9 mouse cellular contexts compared by ENCODE assay signal in the genomic region with DNA sequence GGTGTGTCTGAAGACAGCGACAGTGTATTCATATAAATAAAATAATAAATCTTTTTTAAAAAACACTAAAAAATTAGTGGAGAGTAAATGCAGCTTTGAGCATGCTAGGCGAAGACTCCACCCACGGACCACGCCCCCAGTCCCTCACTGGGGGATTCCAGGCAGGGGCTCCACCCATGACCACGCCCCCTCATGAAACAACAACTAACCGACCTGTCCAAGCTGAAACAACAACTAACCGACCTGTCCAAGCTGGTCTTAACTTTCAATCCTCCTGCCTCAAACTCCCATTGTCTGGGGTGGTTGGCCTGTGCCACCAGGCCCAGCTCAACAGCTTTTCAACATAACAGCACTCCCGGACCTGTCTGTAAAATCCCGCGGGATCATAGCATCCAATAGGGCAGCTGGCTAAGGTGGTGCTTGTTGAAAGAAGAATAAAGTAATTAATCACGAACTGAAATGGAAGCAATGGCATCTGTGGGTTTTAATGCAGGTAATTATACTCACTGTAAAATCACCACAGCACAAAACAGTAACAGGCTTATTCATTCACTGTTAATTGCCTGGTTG. TPM values are rescaled to one million over a fixed set of nuclear protein-coding genes. Genes with fewer than 3 reads are reported as not detected.
DNase-seq lines count a peak whose midpoint lies in the region; TF ChIP-seq lines count a peak whose summit lies in the region.
"Had no signal": no experiment of that assay in that cellular context is flagged by ENCODE, and none has a peak within 500 bp of the region (broad histone marks: within the 10 kb centered on the region; RNA-seq: fewer than 3 reads in every experiment).

No protein-coding gene starts in this region.

- no peak overlapping the region for H3K4me3 ChIP-seq in lung, adult 2 months (replicated peaks; ENCODE audit: extremely low read depth, low read depth, low read length)

- DNase-seq in lung, postnatal 36 days = peak; percentile 48
- DNase-seq in lung, adult 2 months = no peak
- peak; percentile 83 for DNase-seq in c-Kit-positive CD71-positive TER-119-positive erythroid progenitor cells, embryonic 14.5 days (ENCODE audit: low spot score)
- DNase-seq in kidney, postnatal 4 days = peak; percentile 64 to 71
- DNase-seq in spleen, postnatal 14 days (ENCODE audit: low spot score in 2 of 2) = peak; percentile 40 to 51
- no peak for DNase-seq in cerebellum, postnatal 36 days
- no peak for DNase-seq in thymus, postnatal 36 days
- no peak for DNase-seq in adrenal gland, postnatal 25 days

- peaks cover 12% of the 10 kb centered on the region for H3K4me1 ChIP-seq in lung, adult 2 months (ENCODE audit: control insufficient read depth, insufficient read depth, low read length)

- no peak for TF ChIP-seq CTCF in lung, adult 2 months (IDR thresholded peaks at IDR 0.05; ENCODE audit: insufficient read depth, low read length)

- WGBS in lung, adult 2 months = 39% methylated on average over 11 of the region's 11 CpGs

- TF ChIP-seq POLR2A in lung, adult 2 months (IDR thresholded peaks at IDR 0.05; ENCODE audit: borderline replicate concordance, extremely low read depth, low read depth, low read length) = no peak

RNA-seq across cellular contexts. Expression of gene Rfx2, which starts 12.7 kb away (rescaled TPM):
- polyA plus RNA-seq in lung, adult 2 months (2012; rRNA removed) = 24.1 and 27.2 TPM in 2 replicates
- total RNA-seq in adrenal gland, postnatal 25 days (2021) = 6.9 and 11.1 TPM in 2 replicates

RNA-seq across cellular contexts. Expression of gene Prr22, which starts 48.1 kb away (rescaled TPM):
- 1.6 and 2.2 TPM in 2 replicates for polyA plus RNA-seq in lung, adult 2 months (2012; rRNA removed)
- 0.79 and 1.5 TPM in 2 replicates for total RNA-seq in adrenal gland, postnatal 25 days (2021)

RNA-seq across cellular contexts. Expression of gene Dus3l, which starts 53.6 kb away (rescaled TPM):
- polyA plus RNA-seq in lung, adult 2 months (2012; rRNA removed) = 81.7 and 84.5 TPM in 2 replicates
- 41.9 and 47.4 TPM in 2 replicates for total RNA-seq in adrenal gland, postnatal 25 days (2021)

RNA-seq across cellular contexts. Expression of gene Acsbg2, which starts 56.1 kb away (rescaled TPM):
- polyA plus RNA-seq in lung, adult 2 months (2012; rRNA removed) = not detected in 2 replicates
- total RNA-seq in adrenal gland, postnatal 25 days (2021) = 0.71 and 0.76 TPM in 2 replicates
- polyA plus RNA-seq: lung, embryonic 16.5 days had no signal

RNA-seq across cellular contexts. Expression of gene 1700061G19Rik, which starts 57.1 kb away (rescaled TPM):
- polyA plus RNA-seq in lung, adult 2 months (2012; rRNA removed) = 0.11 and 0.19 TPM in 2 replicates
- total RNA-seq in adrenal gland, postnatal 25 days (2021) = 5.4 and 8.9 TPM in 2 replicates

Comparison
In these comparisons a context has a peak if more than half of its experiments do, and no peak if none do; other contexts are left out.
1. DNase-seq: peak in lung, postnatal 36 days (single experiment), c-Kit-positive CD71-positive TER-119-positive erythroid progenitor cells, embryonic 14.5 days (single experiment), kidney, postnatal 4 days (2 of 2) and spleen, postnatal 14 days (2 of 2); none in lung, adult 2 months (single experiment), cerebellum, postnatal 36 days (0 of 2), thymus, postnatal 36 days (0 of 2) and adrenal gland, postnatal 25 days (single experiment).